Mouse (Mus musculus) cerebellum, adult 18-20 months (tissue): ENCODE data around the gene Gm8914.
"Not testable (repeated sequence)": the region's sequence is repeated elsewhere in the genome, so short reads cannot be mapped to it uniquely, and the experiment has no call there.

Source experiments
- DNase-seq, 2 experiments: peaks; one replicate each; pipeline ENCODE4 v3.0.0; 2021

Gene Gm8914

DNA sequence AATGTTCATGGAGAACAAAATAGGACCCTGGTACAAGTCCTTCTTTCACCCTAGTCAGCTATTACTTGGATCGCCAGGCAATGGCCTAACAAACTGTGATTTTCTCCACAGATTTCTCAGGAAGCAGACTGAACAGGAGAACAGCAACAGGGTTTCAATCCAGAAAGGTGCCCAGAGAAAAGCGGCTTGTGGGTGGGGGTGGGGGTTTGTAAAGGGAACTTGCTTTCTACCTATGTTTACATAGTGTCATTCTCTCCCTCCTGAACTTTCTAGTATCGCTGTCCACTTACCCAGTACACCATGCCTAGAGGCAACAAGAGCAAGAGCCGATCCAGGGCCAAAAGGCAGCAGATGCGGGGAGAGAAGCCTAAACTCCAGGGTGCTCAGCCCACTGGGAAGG is at the start of gene Gm8914:
Gene Gm8914 (plus strand): TSS at position 301 of the 400 bp plus-strand sequence.
- not testable (repeated sequence) for DNase-seq
